In the genomic region with DNA sequence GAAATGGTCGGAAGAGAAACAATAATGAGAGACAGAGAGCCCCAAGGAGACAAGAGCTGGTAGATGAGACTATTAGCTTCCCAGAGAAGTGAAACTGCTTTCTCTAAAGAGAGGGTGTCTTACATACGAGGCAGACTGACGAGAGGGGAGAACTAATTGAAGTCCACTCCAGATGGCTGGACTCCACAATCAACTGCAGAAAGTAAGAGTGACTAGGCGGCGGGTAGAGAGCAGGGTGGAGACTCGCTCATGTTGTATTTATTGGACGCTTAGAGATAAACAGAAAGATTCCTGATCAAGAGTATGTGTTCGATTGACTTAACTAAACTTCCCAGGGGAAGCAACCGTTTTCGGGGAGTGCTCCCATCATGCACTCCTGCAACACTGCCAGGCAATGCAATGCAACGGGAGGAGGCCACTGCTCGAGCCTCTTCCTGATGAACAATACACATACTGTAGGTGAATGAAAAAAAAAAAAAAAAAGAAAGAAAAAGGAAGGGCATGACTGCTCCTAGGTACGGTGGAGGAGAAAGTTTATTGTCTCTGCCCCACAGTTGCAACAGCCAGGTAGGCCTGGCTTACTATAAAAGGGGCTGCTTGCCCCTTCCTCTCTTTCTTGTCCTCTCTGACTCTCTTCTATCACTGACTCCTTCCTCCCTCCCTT, we compare ENCODE assay signal across 14 mouse cellular contexts. TPM values are rescaled to one million over a fixed set of nuclear protein-coding genes. Genes with fewer than 3 reads are reported as not detected.
DNase-seq lines count a peak whose midpoint lies in the region; ATAC-seq and TF ChIP-seq lines count a peak whose summit lies in the region.
"Had no signal": no experiment of that assay in that cellular context is flagged by ENCODE, and none has a peak within 500 bp of the region (broad histone marks: within the 10 kb centered on the region; RNA-seq: fewer than 3 reads in every experiment).

No protein-coding gene starts in this region.

- DNase-seq in embryonic facial prominence, embryonic 10.5 days (ENCODE audit: low spot score) = no peak
- DNase-seq in embryo, embryonic 9.5 days (ENCODE audit: extremely low spot score) = no peak
- DNase-seq: gastrocnemius, postnatal 10 days had no signal

- 0 out of 2 replicates have a peak overlapping the region, but pooled peaks have one; percentile 3 for H3K4me3 ChIP-seq in E14TG2a.4 (replicated peaks; ENCODE audit: low read length)
- H3K4me3 ChIP-seq in liver, embryonic 16.5 days (ENCODE audit: low read depth, low read length) = peak overlapping the region; percentile 48
- no peak overlapping the region for H3K4me3 ChIP-seq in embryonic facial prominence, embryonic 10.5 days
- no peak overlapping the region for H3K4me3 ChIP-seq in midbrain, embryonic 16.5 days (ENCODE audit: low read depth, low read length)
- H3K4me3 ChIP-seq: embryonic facial prominence, embryonic 15.5 days; layer of hippocampus, adult 2 months had no signal

- H3K4me2 ChIP-seq in liver, embryonic 16.5 days (ENCODE audit: low read depth, low read length) = peak overlapping the region; percentile 80
- no peak overlapping the region for H3K4me2 ChIP-seq in midbrain, embryonic 16.5 days (ENCODE audit: low read length)
- H3K4me2 ChIP-seq: embryonic facial prominence, embryonic 15.5 days; hindbrain, embryonic 14.5 days had no signal

- TF ChIP-seq CTCF in E14TG2a.4 (conservative IDR thresholded peaks at IDR 0.05; ENCODE audit: low read length) = no peak

- H3K27ac ChIP-seq in liver, embryonic 16.5 days (ENCODE audit: low read length) = peak overlapping the region; percentile 87
- no peak overlapping the region for H3K27ac ChIP-seq in embryonic facial prominence, embryonic 10.5 days (replicated peaks)
- H3K27ac ChIP-seq in midbrain, embryonic 16.5 days (ENCODE audit: low read length) = no peak overlapping the region
- H3K27ac ChIP-seq: embryonic facial prominence, embryonic 15.5 days; hindbrain, embryonic 14.5 days; layer of hippocampus, adult 2 months had no signal

- H3K27me3 ChIP-seq in E14TG2a.4 (ENCODE audit: insufficient read depth, low read length) = no peaks in the 10 kb centered on the region
- H3K27me3 ChIP-seq in liver, embryonic 16.5 days (ENCODE audit: control insufficient read depth, insufficient read depth, low read depth, low read length) = no peaks in the 10 kb centered on the region
- no peaks in the 10 kb centered on the region for H3K27me3 ChIP-seq in embryonic facial prominence, embryonic 10.5 days (replicated peaks; ENCODE audit: low read depth, poor library complexity, severe bottlenecking)
- H3K27me3 ChIP-seq in midbrain, embryonic 16.5 days (ENCODE audit: control insufficient read depth, insufficient read depth, low read depth, low read length) = no peaks in the 10 kb centered on the region
- H3K27me3 ChIP-seq: embryonic facial prominence, embryonic 15.5 days; megakaryocyte, embryonic 14.5 days had no signal

- H3K9me3 ChIP-seq in E14TG2a.4 (ENCODE audit: low read length) = no peaks in the 10 kb centered on the region
- H3K9me3 ChIP-seq in liver, embryonic 16.5 days (replicated peaks; ENCODE audit: control insufficient read depth, low read length) = no peaks in the 10 kb centered on the region
- no peaks in the 10 kb centered on the region for H3K9me3 ChIP-seq in embryonic facial prominence, embryonic 10.5 days
- H3K9me3 ChIP-seq in midbrain, embryonic 16.5 days (replicated peaks; ENCODE audit: control insufficient read depth, low read length, poor library complexity, severe bottlenecking) = no peaks in the 10 kb centered on the region
- H3K9me3 ChIP-seq: embryonic facial prominence, embryonic 15.5 days; megakaryocyte, embryonic 14.5 days had no signal

- H3K4me1 ChIP-seq in E14TG2a.4 (replicated peaks; ENCODE audit: low read depth, low read length) = peaks cover 31% of the 10 kb centered on the region
- H3K4me1 ChIP-seq in liver, embryonic 16.5 days (ENCODE audit: control insufficient read depth, low read depth, low read length) = peaks cover 49% of the 10 kb centered on the region
- 0 out of 2 replicates have a peak, but pooled peaks cover 4% of the 10 kb centered on the region for H3K4me1 ChIP-seq in embryonic facial prominence, embryonic 10.5 days
- H3K4me1 ChIP-seq in midbrain, embryonic 16.5 days (ENCODE audit: control insufficient read depth, insufficient read depth, low read length) = no peaks in the 10 kb centered on the region
- H3K4me1 ChIP-seq: embryonic facial prominence, embryonic 15.5 days had no signal

- H3K36me3 ChIP-seq in E14TG2a.4 (ENCODE audit: insufficient read depth, low read length) = no peaks in the 10 kb centered on the region
- no peaks in the 10 kb centered on the region for H3K36me3 ChIP-seq in liver, embryonic 16.5 days (ENCODE audit: control insufficient read depth, insufficient read depth)
- H3K36me3 ChIP-seq in embryonic facial prominence, embryonic 10.5 days (replicated peaks) = no peaks in the 10 kb centered on the region
- no peaks in the 10 kb centered on the region for H3K36me3 ChIP-seq in midbrain, embryonic 16.5 days (ENCODE audit: control insufficient read depth, insufficient read depth, low read length)
- H3K36me3 ChIP-seq: embryonic facial prominence, embryonic 15.5 days had no signal

- peak; percentile 3 for ATAC-seq in CD4-positive, CD25-positive, alpha-beta regulatory T cell, adult 4 months
- peak; percentile 66 for ATAC-seq in erythroid progenitor cell, adult 5-6 weeks (replicated peaks; ENCODE audit: low FRiP score, poor library complexity, severe bottlenecking)
- peak; percentile 71 for ATAC-seq in liver, embryonic 16.5 days (ENCODE audit: low read depth)
- ATAC-seq in midbrain, embryonic 16.5 days = no peak
- no peak for ATAC-seq in cerebellum, adult (ENCODE audit: insufficient number of reproducible peaks, low FRiP score, low TSS enrichment)
- ATAC-seq: forebrain, embryonic 16.5 days had no signal

- WGBS in liver, embryonic 16.5 days (ENCODE audit: insufficient replicate concordance) = 25% methylated on average over 13 of the region's 13 CpGs
- 87% methylated on average over 13 of the region's 13 CpGs for WGBS in embryonic facial prominence, embryonic 10.5 days
- 85% methylated on average over 13 of the region's 13 CpGs for WGBS in midbrain, embryonic 16.5 days

- peak overlapping the region; percentile 50 for H3K9ac ChIP-seq in liver, embryonic 16.5 days (ENCODE audit: low read depth, low read length)
- H3K9ac ChIP-seq in midbrain, embryonic 16.5 days (ENCODE audit: low read depth, low read length) = no peak overlapping the region
- H3K9ac ChIP-seq: embryonic facial prominence, embryonic 15.5 days; hindbrain, embryonic 14.5 days had no signal

RNA-seq across cellular contexts. Expression of a gene that starts 16.6 kb away (rescaled TPM):
- polyA plus RNA-seq in CD4-positive, CD25-positive, alpha-beta regulatory T cell, adult 4 months (2017; shearing (Covaris generic)) = 100 to 1,000 TPM; 160 to 172 TPM
- total RNA-seq in erythroid progenitor cell, adult 5-6 weeks (2015; ENCODE audit: low replicate concordance) = 54.1 and 80.5 TPM in 2 replicates
- 18.4 and 38.5 TPM in 2 replicates for total RNA-seq in erythroid progenitor cell, adult 5-6 weeks (2017; ENCODE audit: low replicate concordance)
- 47.6 and 58.8 TPM in 2 replicates for polyA plus RNA-seq in liver, embryonic 16.5 days (2015; fragmentation: Nextera tagmentation; extraction: Ambion mirVana)
- 148 and 153 TPM in 2 replicates for polyA plus RNA-seq in embryonic facial prominence, embryonic 10.5 days (2016; fragmentation: Nextera tagmentation; extraction: Ambion mirVana)
- 155 and 163 TPM in 2 replicates for polyA plus RNA-seq in midbrain, embryonic 16.5 days (2015; fragmentation: Nextera tagmentation; extraction: Ambion mirVana)

Comparison
In these comparisons a context has a peak if more than half of its experiments do, and no peak if none do; other contexts are left out.
1. ATAC-seq: peak in CD4-positive, CD25-positive, alpha-beta regulatory T cell, adult 4 months (single experiment), erythroid progenitor cell, adult 5-6 weeks (single experiment) and liver, embryonic 16.5 days (single experiment); none in midbrain, embryonic 16.5 days (single experiment) and cerebellum, adult (single experiment).
2. H3K4me3 ChIP-seq: peak in E14TG2a.4 (single experiment) and liver, embryonic 16.5 days (single experiment); none in embryonic facial prominence, embryonic 10.5 days (single experiment) and midbrain, embryonic 16.5 days (single experiment).